Mouse (Mus musculus): ENCODE measurements at regions not wholly inside any gene's neighbourhood (a gene's known extent, or its start where the extent isn't known, plus 50 kb on each side); places are given as distances from the start of the nearest gene placed in this dataset.

DNA sequence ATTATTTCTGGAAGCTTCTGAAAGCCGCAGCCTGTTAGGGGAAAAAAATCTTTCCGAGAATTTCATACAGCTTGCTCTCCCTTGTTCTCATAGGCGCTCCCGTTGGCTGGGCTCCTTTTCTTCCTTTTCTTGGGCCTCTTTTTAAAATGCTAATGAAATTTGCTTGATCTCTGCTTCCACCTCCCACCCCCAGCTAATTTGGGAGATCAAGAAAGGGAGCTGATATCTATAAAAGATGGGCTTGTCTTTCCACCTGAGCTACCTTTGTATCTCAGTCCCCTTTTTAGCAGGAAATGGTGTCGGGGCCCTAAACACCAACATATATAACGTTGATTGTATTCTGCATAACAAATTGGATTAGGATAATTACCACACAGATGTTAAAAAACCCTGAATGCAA, 128.5 kb upstream of the Tex13c2 start:
- no peak for TF ChIP-seq CTCF (IDR thresholded peaks at IDR 0.05; ENCODE audit: extremely low read depth, insufficient read depth, low read length)
- TF ChIP-seq POLR2A (IDR thresholded peaks at IDR 0.05; ENCODE audit: extremely low read depth, insufficient read depth, low read length): no peak

All from cortical plate, adult 2 months (tissue).